Mouse (Mus musculus) megakaryocyte, embryonic 14.5 days (primary cell): ENCODE data around the gene Odf3l1.

Experiments
- FLI1 ChIP-seq: IDR thresholded peaks from 2 replicates; pipeline ENCODE4 v1.6.1; 2012; ENCODE audit warnings: low read length, inconsistent platforms, mixed read lengths
- GATA1 ChIP-seq: IDR thresholded peaks from 3 replicates; pipeline ENCODE4 v1.6.1; 2012; ENCODE audit warnings: mixed read lengths, low read length, inconsistent platforms, borderline replicate concordance

DNA sequence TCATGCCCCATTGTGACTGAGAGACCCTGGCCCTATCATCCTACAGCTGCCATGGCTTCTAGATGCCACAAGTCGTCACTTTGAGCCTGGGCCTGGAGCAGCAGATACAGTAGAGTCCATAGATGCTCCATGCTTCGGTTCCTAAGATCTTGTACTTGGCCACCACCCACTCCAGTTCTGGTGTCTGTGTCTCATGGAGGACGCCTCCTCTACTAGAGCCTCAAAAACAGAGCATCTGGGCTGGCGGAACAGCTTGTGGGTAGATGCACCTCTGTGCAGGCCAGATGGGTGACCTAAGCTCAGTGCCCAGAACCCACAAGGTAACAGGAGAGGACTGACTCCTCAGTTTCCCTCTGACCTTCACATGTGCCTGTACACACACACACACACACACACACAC, 19.8 kb upstream of the Odf3l1 start:
- no peak for TF ChIP-seq GATA1
- TF ChIP-seq FLI1, result no peak
